Mouse (Mus musculus) heart, postnatal 0 days (tissue): Measurements from ENCODE around the gene Fam98a.

ENCODE experiments used
- CTCF ChIP-seq: IDR thresholded peaks from 2 replicates; pipeline ENCODE4 v1.5.1; 2016; ENCODE audit warnings: antibody characterized with exemption, control low read depth, low read depth
- EP300 ChIP-seq: IDR thresholded peaks from 2 replicates; pipeline ENCODE4 v1.6.1; 2016; ENCODE audit warnings: antibody characterized with exemption, low read depth

DNA sequence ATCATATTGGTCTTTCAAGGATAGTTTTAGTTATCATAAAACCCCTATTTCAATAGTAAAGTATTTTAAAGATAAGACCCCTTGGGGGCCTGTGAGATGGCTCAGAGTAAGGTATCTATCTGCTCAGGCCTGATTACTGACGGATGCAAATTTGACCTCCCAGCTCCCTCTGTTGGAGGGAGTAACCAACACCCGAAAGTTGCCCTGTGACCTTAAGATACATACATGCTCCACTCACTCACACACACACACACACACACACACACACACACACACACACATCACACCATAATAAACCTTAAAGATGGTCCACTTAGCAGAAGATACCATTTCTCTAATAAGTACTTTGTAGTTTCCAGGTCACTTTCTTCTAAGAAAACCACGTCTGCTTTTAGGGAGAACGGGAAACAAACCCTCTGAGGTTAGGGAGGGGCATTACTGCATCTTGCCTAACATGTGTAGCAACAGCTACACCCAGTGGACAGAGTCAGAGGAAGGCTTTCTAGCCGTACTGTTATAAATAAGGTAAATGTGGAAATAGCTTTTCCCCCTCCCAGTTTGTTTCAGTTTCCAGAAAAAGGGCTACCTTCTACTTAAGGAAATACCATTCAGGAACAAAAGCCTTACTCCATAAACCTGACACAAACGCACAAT, 15.2 kb downstream of the Fam98a start:
- TF ChIP-seq CTCF (peak; percentile 87), EP300 (no peak)
